Mouse (Mus musculus): Measurements from ENCODE around the gene Atxn1. TPM values are rescaled to one million over a fixed set of nuclear protein-coding genes. Genes with fewer than 3 reads are reported as not detected.

The Atxn1 gene
- total RNA-seq, 2 experiments from 2014 or later: 43.3 to 46.1 TPM

DNA sequence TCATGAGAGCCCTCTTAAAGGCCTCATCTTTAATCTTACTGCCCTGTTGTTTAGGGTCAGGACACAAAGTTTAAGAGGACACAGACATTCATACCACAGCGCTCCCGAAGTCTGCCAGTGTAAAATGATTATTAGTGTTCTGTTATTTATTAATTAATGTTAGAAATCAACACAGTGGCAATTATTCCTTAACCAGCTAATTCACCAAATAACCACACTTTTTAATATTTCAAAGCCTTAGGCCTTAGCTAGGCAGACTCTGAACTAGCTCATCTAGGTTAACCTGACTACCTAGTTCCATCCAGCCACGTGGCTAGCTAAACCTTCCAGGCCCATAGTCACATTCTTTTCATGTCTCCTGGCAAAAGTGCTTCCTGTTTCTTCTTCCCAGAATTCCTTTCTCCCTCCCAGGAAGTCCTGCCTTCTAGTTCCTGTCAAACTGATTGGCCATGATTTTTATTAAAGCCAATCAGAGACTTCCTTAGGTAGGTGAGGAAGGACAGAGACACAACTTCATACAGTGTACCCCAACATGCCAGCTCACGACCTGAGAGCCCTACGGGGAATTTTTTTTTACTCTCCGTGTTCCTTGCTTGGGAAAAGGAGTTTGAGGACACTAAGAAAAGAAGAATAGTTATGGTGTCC is 439.9 kb downstream of the Atxn1 start:
- DNase-seq: no peak
- intact Hi-C loops (cut with DNase I): no loop called here

DNA sequence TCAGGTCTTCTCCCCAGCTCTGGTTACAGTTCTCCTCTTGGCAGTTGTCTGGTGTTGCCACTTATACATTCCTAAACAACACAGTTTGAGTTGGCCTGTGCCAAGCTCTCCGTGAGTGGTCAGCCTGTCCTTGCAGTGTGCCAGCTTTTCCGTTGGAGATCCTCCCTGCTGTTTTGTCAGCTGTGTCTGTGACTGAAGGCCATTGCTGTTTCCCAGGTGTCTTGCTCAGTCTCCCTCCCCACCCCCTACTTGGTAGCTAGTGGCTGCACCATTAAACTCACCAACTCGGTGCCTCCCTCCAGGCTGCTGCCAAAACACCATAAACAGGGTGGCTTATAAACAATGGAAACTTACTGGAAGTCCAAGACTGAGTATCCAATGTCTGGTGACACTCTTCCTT is 440.5 kb downstream of the Atxn1 start:
- intact Hi-C loops (cut with DNase I): no loop called here
- peak; percentile 24 to 51 for DNase-seq

DNA sequence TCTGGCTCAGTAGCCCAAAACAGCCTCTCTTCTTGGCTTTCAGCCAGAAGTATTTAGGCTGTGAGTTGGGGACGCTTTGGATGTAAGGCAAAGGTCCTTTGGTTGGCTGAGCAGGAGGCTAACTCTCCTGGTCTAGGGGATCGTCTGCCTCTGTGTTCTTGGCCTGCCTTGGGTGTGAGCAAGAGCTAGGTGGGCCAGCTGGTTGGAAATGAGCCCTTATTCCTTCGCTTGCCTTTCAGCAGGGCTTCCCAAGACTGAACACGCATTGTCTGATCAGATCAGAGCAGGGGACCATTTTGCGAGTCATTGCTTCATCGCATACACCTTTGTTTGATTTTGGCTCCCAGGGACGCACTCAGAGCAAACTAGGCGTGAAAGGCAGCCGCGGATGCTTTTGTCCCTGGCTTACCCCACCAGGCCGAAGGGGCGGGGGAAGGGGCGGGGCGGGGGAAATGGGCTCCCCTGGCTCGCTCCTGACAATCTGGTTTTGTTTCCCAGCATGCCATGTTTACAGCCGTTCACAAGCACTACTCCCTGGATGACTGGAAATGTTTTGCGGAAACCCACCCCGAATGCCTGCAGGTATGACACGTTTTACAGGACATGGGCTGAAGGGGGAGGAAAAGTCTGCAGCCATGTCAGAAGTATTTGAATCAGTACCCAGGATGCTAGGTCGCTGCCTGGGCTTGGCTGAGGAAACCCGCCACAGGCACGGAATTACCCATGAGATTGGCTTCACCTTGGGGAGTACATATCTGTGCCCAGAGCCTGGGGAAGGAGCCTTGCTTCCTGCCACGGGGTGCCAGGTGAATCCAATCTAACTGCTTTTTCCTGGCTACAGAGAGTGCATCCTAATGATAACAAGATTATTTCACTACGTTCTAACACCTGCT is 448.1 kb downstream of the Atxn1 start:
- DNase-seq: peak; percentile 38 to 54
- intact Hi-C loops (cut with DNase I): no loop called here

DNA sequence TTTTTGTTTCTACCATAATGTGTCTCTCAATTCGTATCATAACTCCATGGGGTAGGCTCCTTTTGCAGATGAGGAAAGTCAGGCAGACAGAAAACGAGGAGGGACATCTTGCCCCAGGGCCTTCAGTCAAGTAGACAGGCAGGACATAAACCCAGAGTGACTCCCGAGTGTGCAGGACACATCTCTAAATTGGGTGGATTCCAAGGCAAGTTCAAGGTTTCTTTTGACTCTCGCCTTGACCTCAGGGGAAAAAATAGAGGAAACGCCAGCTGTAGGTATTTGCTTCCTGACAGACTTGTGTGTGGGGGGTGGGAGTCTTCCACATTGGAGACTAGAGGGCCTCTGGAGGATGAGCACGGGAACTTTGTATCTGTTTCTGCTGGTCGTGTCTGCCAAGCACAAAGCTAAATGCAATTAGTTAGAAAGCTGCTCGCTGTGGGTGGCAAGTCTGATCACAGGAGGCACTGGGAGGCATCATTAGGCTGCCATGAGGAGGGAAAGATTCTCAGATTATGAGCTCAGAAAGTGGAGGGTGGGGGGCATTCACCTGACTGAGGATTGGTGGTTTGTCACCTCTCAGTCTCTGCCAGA is 449.9 kb downstream of the Atxn1 start:
- intact Hi-C loops (cut with DNase I): no loop called here
- DNase-seq: no peak

DNA sequence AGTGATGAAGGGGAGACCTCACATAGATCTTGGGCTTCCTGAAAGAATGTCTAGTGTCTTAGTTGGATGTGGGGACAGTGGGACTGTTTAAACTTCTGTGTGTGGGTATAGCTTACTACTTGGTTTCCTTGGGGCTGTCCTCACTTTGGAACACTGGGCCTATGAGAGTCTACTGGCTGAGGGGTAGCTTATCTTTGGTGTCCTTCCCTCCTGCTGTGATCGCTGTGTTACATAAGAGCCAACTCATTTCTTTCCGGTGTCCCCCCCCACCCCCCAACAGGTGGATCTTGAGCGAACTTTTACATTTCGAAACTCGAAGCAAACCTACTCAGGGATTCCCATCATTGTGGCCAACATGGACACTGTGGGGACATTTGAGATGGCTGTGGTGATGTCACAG is 450.7 kb downstream of the Atxn1 start:
- intact Hi-C loops (cut with DNase I): no loop called here
- DNase-seq: no peak

DNA sequence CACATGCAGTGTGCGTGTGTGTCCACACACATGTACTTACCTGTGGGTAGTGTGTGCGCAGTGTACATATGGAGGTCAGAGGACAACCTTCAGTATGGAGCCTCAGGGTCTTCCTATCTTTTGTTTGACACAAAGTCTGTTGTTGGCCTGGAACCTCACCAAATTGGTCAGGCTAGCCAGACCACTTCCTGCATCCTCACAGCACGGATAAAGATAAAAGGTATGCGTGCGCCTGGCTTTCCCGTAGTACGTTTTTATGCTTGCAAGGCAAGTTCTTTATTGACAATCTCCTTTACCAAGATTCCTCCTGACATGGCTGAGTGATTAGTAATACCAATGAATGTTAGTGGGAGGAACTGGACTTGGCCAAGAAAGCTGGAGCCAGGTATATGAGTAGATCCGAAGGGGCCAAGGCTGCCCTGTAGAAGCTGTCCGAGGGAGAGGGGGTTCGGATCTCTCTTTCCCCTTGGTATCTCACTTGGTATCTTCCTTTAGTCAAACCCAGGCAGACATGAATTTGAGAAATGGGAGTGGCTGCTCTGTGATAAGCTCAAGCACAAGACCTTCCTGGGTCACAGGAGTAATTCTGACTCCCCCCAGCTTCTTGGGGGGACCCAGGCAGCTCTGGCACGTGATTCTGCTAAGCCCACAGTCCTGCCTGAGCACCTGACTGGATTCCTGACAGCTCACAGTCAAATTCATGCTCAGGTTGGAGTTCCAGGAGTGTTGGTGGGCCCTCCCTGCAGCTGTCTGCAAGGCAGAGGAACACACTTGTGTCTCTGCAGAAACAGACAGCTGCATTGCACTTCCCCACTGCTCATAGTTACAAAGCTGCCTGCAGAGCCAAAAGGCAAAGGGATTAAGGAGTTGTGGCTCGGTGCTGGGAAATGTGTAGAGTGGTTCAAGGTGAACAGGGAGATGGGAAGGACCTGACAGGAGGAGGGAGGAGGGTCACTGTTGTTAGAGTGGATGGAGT is 451.5 kb downstream of the Atxn1 start:
- DNase-seq: no peak
- intact Hi-C loops (cut with DNase I): no loop called here

DNA sequence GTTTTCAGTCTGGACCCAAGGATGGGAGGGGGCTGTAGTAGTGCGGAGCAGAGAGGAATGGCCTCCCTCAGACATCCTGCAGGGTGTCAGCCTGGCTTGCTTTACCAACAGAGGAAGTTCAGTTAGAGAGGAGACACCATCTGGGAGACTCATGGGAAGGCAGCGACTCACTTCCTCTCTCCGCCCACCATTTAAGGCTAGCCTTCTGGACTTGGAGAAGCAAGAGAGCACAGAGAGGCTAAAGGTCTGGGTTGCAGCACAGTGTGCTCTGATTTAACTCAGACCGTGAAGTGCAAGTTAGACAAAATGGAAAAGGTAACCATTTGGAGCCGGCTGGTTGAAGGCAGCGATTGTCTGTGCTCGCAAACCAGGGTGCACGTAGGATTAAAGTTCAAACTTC is 452.3 kb downstream of the Atxn1 start:
- DNase-seq: peak in 1 of 2 experiments; percentile 35
- intact Hi-C loops (cut with DNase I): no loop called here

DNA sequence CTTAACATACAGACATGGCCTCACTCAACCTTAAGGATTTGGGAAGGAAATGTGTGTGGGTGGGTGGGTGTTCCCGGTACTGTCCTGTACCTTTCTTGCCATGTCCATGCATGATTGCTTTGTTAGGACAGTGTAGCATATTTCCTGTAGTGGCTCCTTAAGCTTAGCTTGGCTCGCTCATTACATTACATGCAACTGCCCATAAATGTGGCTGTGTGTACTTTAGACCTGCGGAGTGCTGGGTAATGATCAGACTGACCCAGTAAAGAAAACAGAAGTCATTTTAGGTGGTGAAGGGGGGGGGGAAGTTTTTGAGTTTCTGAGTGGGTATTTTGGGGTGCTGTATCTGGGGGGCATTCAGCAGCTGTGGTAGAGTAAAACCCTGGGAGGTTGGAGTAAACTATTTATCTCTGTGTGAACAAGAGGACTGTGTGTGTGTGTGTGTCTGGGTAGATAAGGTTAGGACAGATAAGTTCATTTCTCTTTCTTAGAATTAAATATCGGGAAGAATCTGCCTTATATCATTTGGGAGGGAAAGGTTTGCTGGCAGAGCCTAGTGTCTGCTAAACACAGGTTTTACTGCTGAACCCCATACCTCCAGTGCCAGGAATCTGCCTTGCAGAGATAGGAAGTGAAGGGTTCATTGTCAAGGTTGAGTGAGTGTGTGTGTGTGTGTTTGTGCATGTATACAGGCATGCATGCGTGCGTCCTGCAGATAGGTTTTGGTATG is 452.9 kb downstream of the Atxn1 start:
- no peak for DNase-seq
- intact Hi-C loops (cut with DNase I): no loop called here

DNA sequence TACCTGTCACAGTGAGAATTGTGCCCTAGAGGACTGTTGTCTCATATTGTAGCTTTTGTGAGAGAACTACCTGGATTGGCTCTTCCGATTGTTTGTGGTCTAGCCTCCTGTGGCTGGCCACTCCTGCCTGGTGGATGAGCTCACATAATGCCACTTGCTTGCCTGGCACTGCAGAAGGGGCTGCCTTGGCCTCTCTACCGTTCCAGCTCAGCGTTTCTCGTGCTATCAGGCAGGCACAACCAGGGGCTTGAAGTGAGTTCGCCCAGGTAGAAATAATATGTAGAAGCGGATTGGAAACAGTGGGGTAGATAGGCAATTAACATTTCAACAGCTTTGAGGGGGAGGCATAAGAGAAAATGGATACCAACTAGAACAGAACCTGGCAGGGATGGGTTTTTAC is 455.4 kb downstream of the Atxn1 start:
- intact Hi-C loops (cut with DNase I): no loop called here
- no peak for DNase-seq

DNA sequence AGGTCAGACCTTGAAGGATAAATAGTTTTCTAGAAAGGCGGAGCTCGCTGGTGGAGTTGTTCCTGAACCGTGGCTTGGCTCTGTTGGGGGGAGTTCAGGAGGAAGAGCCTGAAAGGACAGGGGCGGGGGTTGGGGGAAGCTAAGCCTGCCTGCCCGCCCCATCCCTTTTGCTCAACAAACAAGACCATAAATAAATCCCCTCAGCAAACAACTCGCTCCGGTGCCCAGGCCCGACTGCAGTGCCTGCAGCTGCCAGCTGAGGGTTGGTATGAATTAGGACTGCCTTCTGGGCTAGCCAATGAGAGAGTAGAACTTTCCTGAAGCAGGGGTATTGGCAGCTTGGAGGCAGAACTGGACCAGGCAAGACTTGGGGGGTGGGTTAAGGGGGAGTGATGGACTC is 456.3 kb downstream of the Atxn1 start:
- peak; percentile 60 to 69 for DNase-seq
- intact Hi-C loops (cut with DNase I): no loop called here

DNA sequence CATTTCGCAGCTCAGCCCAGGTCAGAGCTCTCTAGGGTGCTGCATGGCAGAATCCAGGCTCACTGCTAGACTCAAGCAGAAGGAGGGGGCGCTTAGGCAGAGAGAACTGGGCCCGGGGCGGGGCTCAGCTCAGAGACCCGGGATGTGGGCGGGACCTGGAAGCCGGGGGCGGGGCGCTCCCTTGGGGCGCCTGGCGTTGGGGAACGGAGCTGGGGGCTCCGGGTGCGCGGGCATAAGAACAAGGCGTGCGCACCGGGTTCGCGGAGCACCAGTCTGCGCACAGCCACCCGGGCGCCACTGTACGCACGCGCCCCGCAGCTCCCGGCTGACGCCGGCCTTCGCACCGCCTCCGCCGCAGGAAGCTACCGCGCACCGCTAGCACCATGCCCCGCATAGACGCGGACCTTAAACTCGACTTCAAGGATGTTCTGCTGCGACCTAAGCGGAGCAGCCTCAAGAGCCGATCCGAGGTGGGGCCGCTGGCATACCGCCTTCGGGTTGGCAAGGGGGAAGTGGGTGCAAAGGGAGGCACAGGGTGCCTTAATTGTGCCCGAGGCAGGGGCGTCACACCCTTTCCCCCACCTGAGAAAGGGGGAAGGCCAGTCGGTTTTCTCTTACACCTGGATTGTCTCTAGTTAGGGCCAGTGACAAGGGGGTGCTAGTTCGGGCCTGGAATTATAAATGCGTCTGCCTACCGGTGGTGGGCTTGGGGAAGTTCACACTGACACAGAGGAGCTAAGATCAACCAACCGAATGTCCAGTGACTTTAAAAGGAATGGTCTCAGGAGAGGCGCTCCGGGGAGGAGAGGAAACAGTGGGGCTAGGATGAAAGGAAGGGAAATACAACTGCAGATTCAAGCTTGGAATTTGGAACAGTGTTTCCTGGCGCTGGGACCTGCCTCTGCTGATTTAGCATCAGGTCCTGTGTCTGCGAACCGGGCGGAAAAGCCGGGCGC is 457.3 kb downstream of the Atxn1 start, which contains the start of gene Gmpr:
TSS of gene Gmpr (plus strand) at position 171 of the 956 bp plus-strand sequence.
- peak; percentile 81 to 85 for DNase-seq
- intact Hi-C loops (cut with DNase I): no loop called here

DNA sequence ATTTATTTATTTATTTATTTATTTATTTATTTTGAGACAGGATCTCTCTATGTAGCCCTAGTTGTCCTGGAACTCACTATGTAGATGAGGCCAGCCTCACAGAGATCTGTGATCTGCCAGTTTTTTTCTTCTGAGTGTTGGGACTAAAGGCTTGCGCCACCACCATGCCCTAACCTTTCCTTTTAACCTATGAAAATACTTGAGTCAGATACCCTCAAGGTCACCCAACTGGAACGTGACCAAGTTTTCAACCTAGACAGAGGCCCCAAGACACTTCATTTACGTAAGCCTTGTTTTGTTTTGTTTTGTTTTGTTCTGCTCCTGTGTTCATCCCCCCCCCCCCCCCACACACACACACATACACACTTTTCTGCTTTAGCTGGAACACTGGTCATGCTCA is 459.3 kb downstream of the Atxn1 start:
- intact Hi-C loops (cut with DNase I): no loop called here
- no peak for DNase-seq

DNA sequence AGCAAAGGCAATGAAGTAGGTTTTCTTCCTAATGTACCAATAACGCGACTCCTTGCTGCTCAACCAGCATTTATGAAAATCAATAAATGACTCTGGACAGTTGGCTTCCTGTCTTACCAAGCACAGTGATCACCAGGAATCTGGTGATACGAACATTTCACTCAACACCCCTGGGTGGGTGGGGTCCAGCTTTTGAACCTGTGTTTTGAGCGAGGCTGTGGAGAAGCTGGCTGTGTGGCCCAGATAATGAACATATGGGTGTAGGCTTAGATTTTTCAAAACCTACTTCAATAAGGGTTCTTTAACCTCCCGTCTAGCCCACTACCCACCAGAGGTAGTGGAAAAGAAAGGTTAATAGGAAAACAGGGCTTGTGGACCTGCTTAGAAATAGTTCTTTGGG is 462.0 kb downstream of the Atxn1 start:
- DNase-seq: no peak
- intact Hi-C loops (cut with DNase I): no loop called here

DNA sequence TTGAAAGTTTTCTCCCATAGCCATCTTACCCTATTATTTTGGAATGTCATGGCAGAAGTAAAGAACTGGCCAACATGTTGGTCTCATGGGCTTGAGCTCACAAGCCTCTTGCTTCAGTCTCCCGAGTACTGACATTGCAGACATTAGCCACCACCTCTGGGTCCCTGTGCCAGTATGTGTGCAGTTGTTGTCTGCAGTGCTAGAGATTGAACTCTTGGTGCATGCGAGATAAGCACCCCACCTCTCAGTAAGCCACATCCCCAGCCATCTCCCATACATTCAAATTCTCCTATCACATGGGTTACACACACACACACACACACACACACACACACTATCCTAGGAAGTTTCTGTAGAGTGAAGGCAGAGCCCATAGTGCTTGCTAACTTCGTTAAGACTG is 464.9 kb downstream of the Atxn1 start:
- DNase-seq: no peak
- intact Hi-C loops (cut with DNase I): no loop called here
